9 mouse cellular contexts compared by ENCODE assay signal in the genomic region with DNA sequence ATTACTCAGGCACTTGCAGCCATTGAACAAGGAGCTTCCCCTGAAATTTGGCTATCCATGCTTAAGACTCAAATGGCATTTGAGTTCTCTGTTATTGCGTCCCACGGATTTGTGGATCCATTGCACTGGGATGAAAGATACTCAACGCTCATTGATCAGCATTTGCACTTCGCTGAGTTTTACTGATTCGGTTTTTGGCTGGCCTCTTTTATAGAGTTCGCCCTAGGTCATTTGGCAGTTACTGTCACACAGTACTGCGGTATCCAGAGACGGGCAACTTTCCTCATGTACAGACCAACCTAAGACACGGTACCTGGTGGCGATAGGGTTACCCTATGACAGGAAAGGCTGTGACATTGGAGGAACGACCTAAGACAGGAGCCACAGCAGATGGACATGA. TPM values are rescaled to one million over a fixed set of nuclear protein-coding genes. Genes with fewer than 3 reads are reported as not detected.
"Had no signal": no experiment of that assay in that cellular context is flagged by ENCODE, and none has a peak within 500 bp of the region (broad histone marks: within the 10 kb centered on the region; RNA-seq: fewer than 3 reads in every experiment).

No protein-coding gene starts in this region.

RNA-seq across cellular contexts. Expression of a gene that starts 39.6 kb away (rescaled TPM):
- total RNA-seq: neutrophil, adult 5-6 weeks had no signal
- polyA plus RNA-seq: neural tube, embryonic 13.5 days; neural tube, embryonic 14.5 days had no signal

RNA-seq across cellular contexts. Expression of a gene that starts 52.3 kb away (rescaled TPM):
- polyA plus RNA-seq: neural tube, embryonic 13.5 days; neural tube, embryonic 14.5 days; neural tube, embryonic 15.5 days; stomach, embryonic 14.5 days; stomach, embryonic 15.5 days; stomach, embryonic 16.5 days; testis, adult 2 months had no signal

RNA-seq across cellular contexts. Expression of a gene that starts 57.1 kb away (rescaled TPM):
- total RNA-seq: neutrophil, adult 5-6 weeks had no signal
- polyA plus RNA-seq: neural tube, embryonic 13.5 days; neural tube, embryonic 14.5 days; neural tube, embryonic 15.5 days; spleen, adult 2 months; testis, adult 2 months had no signal
